Mouse (Mus musculus): ENCODE results near the gene Pwp2. TPM values are rescaled to one million over a fixed set of nuclear protein-coding genes. Genes with fewer than 3 reads are reported as not detected.
A peak's percentile ranks its signal among the peaks of the same experiment; 100 is the strongest.
"Not testable (repeated sequence)": the region's sequence is repeated elsewhere in the genome, so short reads cannot be mapped to it uniquely, and the experiment has no call there.

The Pwp2 gene
- total RNA-seq (2021): 10 to 100 TPM; 14.0 to 17.4 TPM
- 7.6 and 10.7 TPM in 2 replicates for polyA plus RNA-seq (2012; rRNA removed)
- long read RNA-seq, transcript Pwp2-201 (21 exons, 3,872 nt): major isoform, 12 of 19 reads
- long read RNA-seq, partial matches to known transcripts: 5 of 19 reads
- long read RNA-seq, other reads (novel, unspliced or antisense): 2 of 19 reads

DNA sequence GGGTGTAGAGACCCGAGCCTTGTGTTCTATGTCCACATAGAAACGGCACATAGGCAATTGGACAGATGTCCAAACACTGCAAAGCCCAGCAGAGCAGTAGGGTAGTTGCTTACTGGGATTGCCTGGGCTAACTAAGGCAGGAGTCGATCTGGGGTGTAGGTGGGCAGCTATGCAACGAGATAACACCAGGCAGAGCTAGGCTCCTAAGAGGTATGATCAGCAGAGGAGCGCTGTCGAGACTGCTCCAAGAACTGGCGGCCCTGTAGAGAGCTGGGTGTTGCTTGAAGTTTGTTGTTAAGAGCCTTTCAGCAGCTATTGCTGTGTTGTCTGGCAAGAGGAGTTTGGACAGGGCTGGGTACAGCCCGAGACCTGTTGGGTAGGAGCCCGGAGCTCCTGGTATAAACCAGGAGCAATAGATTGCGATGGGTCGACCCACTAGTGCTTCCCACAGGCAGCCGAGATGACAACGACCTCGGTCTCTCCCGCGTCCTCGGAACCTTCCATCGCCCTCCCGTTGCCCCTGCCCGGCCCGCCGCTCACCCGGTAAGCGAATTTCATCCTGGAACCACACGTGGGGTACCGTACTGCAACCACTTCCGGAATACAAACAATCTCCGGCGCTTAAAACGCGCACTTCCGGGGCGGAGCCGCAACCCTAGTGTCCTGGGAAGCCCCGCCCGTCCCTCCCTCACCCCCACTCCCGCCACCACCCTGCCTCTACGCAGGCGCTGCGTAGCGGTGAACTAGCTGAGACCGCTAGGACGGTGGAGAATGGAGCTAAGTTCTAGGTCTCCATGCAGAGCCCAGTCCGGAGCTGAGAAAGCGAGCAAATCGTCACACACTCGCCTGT is at the start of gene Pwp2:
Gene Pwp2 (minus strand): TSS at position 619 of the 850 bp plus-strand sequence.
- peak; percentile 94 for DNase-seq

GRCm38 (mm10) chr10:78233756-78234155 is 48.8 kb upstream of the Pwp2 start:
- DNase-seq: no peak

- DNase-seq: no peak
Observed at GRCm38 (mm10) chr10:78233161-78233560, 48.2 kb upstream of the Pwp2 start.

DNA sequence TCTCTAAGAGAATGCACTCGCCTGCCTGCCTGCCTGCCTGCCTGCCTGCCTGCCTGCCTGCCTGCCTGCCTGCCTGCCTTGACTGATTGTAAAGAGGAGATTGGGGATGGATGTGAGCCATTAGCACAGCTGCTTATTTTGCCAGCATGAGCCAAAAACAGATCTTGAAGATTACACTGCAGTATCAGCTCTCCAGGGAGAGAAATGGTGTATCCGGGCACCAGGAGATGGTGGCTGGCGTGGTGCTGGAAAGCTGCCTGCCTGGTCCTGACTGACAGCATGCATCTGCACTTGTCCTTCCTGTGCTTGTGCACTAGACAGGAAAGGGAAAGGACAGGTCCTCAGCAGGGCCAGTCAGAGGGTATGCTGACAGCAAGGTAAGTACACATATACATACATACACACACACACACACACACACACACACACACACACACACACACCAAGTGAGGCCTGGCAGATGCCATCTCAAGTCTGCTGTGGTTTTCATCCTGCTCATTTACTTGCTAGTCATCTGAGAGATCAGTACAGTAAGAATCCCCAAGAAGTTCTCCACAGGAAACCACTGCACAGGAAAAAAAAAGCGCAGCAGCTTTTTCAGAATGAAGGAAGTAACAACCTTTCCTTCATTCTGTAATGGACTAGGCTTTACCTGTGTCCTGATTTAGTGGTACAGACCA is 47.5 kb upstream of the Pwp2 start:
- DNase-seq: no peak

DNA sequence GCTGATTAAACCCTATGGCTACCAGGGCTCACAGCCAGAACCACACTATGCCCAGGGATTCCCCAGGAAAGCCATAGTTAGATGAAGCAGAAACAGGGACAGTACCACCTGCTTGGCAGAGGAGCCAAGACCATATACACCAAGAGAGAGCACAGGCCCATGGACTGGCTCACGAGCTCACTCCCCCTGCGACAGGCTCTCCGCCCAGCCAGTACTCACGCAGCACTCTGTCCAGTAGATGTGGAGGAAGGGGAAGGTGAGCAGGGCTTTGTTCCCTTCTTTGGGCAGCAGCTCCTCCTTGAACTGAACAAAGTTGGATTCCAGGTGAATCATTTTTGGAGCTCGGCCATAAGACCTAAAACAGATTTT is 43.6 kb upstream of the Pwp2 start:
- no peak for DNase-seq

DNA sequence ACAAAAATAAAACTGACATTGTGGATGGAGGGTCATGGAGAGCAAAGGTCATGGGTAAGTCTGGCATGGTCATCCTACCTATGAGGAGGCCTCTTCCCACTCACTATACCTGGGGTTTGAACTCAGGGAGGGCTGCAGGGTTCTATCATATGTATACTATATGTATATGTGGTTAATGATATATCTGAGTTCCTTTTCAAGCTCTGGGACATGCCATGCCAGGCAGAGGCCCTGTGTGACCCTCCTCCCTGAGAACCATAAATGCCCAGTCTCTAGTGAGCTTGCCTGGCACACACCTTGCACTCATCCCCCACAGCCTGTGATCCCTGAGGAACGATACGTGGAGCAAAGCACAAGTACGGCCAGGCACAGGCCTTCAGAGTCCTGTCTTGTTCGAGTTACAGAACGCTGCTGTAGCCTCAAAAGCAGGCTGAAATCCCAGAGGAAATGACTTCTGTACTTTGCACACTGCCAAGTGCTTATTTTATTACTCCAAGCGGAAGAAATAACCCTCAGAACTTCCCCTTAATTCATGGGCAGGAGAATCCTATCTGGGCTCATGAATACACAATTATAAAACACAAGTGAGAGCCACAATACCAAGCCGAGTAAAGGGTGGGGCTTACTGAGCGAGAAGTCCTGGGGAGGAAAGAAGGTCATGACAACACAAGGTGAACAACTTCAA is 43.1 kb upstream of the Pwp2 start:
- DNase-seq: no peak

GRCm38 (mm10) chr10:78224136-78224535 is 39.2 kb upstream of the Pwp2 start:
- DNase-seq: no peak

DNA sequence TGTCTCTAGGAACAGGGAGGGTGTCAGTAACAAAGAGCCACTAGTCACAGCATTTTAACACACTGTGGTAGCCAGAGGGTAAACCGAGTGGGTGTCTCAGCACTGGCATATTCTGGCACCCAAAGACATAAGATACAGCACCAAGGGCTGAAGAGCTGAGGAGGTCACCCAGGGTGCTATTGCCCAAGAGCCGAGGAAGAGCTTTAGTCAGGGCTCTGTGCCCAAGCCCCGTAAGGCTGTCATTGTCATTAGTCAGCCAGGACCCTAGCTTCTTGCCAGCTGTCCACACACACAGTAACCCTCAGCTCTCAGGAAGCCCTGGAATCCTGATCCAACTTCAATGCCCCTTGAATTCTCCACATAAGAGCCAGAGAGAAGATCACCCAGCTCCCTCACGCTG is 38.0 kb upstream of the Pwp2 start:
- DNase-seq: peak; percentile 78

- DNase-seq: no peak
Observed at GRCm38 (mm10) chr10:78221315-78221714, 36.4 kb upstream of the Pwp2 start.

DNA sequence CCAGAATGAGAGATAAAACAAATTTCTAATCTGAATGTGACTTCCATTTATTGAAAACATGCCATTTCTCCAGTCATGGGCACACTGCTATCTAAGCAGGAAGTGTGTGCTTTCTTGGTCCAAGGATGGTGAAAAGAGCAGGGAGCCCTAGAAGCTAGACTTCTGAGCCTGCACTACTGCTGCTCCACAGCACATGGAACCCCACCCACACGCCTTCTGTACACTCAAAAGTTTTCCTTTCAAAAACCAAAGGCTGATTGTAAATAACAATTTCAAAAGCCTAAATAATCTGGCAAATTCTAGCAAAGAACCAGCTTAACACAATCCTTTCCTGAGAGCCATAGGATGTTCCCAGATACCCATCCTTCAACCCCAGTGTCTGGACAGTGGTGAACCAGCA is 34.6 kb upstream of the Pwp2 start:
- DNase-seq: no peak

GRCm38 (mm10) chr10:78218576-78218975 is 33.6 kb upstream of the Pwp2 start:
- no peak for DNase-seq

DNA sequence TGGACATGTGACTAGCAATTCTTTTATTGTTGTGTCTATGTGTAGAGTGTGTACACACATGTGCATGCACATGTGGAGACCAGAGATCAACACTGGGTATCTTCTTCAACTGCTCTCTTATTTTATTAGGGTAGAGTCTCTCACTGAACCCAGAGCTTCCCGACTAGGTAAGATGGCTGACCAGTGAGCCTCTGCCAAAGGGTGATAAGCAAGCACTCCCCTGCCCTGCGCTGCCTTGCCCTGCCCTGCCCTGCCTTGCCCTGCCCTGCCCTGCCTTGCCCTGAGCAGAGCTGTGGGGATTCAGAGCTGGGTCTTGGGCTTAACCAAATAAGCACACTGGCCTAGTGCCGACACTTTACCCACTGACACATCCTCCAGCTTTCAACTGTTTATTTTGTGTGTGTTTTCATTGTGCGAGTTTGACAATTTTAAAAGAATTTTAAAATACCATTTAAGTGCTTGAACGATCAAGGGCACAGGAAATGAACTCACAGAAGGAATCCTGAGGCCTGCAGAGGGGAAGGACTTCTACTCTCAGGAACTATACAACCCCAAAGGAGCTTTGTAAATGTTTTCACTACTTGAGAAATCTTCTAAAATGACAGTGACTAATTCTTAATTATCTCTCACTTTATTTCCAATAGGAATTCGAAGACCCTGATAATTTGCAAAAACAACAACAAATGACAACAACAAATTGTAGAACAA is 31.6 kb upstream of the Pwp2 start:
- no peak for DNase-seq

DNA sequence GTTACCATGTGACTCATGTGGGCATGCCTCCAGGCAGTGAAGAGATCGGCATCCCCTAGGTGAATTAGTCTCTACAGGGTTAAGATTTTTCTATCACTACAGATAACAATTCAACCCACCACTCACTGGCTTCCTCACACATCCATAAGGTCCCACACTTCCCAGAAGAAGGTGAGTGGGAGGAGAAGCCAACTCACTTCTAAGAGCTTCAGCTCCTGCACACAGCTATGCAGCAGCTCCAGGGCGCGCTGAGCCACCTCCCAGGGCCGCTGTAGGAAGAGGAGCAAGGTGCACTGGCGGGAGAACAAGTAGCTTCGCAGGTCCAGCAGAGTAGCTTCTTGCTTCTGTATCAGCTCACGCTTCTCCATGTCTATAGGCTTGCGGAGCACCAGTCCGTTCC is 29.4 kb upstream of the Pwp2 start:
- no peak for DNase-seq

DNA sequence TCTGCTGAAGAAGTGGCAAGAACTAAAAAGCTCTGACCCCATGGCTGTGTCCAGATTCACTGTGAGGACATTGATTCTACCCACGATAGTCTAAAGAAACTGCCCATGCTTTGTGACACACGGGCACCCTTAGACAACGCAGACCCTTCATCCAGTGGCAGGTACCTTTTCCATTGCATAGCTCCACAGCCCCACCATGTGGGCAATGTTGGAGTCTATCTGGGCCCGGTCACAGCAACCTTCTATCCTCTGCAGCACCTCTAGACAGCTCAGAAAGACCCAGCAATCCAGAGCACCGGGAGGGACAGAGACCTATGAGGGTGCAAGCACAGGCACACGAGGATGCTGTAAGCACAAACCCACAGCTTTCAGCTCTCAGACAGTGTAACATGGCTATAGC is 26.4 kb upstream of the Pwp2 start:
- DNase-seq: no peak

DNA sequence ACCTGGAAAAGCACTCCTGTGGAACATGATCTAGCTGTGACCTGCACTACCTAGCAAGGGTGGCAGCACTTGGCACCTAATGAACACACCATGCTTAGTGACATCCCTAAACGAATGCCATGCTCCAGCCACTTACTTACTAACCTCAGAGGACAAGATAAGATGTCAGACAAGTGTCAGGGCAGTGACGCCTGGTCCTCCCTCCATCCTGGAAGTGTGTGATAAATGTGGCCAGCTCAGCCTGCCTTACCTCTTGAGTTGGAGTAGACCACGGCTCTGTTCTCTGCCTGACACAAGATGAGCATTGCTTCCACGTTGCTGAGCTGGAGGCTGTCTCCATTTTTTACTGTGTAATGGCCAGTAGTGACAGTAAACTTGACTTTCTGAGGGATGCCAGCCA is 16.2 kb upstream of the Pwp2 start:
- no peak for DNase-seq

GRCm38 (mm10) chr10:78192933-78193332 is 8.0 kb upstream of the Pwp2 start:
- DNase-seq: no peak

GRCm38 (mm10) chr10:78186076-78186475 is 1.1 kb upstream of the Pwp2 start:
- not testable (repeated sequence) for DNase-seq

GRCm38 (mm10) chr10:78185381-78185725 is 404 bp upstream of the Pwp2 start:
- no peak for DNase-seq

DNA sequence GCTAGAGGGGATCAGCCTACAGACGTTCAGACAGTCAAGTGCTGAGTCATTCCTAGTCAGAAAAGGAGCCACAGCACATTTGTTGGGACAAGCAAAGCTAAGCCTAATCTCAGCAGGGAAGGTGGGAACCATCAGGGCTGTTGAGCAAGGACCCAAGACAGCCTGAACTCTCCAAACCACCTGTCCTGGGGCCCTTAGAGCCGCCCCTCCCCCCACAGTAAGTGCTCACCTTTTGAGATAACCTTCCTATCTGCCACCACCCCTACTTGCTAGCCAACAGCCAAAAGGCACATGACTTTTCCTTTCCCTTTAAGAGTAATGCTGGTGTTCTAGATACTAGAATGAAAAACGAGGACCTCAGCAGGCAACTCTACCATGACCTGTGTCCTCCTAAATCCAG is 1.4 kb downstream of the Pwp2 start:
- DNase-seq: no peak

GRCm38 (mm10) chr10:78182321-78182720 is 2.6 kb downstream of the Pwp2 start:
- no peak for DNase-seq

DNA sequence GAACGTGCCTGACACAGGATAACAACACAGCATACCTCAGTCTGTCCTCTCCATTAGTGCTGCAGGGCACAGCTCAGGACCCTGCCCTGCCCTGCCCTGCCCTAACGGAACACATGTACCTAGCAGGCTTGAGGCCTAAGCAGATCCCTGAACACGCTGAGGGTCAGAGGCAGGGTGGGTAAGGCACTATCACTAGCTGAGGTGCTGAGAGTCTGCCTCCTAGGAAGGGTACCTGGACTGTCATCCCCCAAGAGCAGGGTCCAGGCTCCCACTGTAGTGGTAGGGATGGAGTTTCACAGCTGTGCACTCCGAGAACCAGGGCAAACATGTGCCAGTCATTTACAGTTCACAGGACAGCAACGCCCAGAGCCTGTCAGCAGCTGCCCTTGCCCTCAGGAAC is 10.5 kb downstream of the Pwp2 start:
- no peak for DNase-seq

GRCm38 (mm10) chr10:78171581-78171980 is 13.4 kb downstream of the Pwp2 start:
- DNase-seq: no peak
